Mouse (Mus musculus) thymus, postnatal 10 days (tissue): Measurements from ENCODE around the gene Rbm15b.
A peak's percentile ranks its signal among the peaks of the same experiment; 100 is the strongest.

Source experiments
- DNase-seq, 2 experiments: peaks; one replicate each; pipeline ENCODE4 v3.0.0; 2021; ENCODE audit warnings: low spot score in 2 of 2

Rbm15b gene

DNA sequence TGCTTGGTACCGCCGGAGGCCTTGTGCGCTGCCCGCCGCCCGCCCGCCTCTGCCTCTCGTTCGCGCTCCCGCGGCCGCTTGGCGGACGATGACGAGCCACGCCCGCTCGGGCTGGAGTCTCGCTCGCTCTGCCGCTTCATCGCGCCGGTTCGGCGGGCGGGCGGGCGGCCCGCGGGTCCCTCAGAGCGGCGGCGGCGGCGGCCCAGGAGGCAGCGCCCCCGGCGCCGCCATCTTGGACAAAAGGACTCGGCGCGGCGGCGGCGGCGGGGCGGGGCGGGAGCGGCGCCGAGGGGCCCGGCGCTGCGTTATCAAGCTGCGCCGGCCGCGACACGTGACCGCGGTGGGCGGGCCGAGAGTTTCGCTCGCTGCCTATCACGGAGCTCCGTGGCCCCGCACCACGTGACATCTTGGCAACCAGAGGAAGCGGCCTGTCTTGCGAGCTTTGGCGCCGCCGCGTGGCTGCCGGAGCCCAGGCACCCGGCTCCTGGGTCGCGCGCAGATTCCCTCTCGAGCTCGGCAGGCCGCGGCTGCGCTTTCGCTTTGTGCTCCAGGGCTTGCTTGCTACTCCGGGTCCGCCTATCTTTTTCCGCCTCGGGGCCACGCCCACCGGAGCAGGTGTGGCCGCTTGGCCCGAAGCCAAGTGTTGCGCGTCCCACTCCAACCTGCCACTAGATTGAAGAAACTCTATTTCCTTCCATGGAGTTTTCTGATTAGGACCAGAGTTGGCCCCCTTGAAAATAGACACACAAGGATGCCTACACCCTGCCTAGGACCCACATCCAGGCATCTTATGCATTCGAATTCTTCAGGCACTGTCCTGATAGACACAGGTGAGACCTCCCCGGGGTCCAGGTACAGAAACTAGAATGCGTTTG is at the start of gene Rbm15b:
Rbm15b (minus strand) TSS at position 601 of the 875 bp plus-strand sequence.
- peak; percentile 98 to 99 for DNase-seq

DNA sequence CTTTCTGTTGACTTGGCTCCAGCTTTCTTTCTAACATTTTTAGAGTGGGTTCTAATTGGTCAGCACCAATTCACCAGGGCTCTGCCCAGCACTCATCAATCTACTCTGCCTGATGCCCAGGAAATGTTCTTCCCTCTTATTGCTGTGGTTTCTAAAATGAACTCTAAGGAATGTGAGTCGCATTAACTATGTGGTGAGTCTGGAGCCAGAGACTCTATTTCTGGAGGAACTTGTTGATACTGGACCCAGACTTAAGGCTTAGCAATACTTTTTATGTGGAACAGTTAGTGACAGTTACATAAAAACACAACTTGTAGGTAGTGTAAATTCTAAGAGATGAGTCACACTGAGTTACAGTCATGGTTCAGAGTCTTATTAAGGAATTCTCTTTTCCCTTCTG is 47.8 kb upstream of the Rbm15b start:
- no peak for DNase-seq

DNA sequence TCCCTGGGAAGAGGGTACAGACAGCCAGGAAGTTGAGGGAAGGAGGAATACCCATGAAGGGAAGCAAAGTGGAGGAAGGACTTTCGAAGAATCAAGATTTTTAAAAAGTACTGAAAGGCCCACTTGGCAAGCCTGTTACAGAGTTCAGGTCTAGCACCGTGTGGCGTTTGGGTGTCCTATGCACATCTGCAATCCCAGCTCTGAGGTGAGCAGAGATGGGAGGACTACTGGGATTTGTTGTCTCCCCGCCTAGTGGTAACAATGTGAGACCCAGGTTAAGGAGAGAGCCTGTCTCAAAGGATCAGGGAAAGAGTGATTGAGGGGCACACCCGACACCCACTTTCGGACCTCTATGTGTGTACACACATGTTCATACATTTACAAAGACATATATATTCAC is 27.6 kb upstream of the Rbm15b start:
- DNase-seq: no peak

DNA sequence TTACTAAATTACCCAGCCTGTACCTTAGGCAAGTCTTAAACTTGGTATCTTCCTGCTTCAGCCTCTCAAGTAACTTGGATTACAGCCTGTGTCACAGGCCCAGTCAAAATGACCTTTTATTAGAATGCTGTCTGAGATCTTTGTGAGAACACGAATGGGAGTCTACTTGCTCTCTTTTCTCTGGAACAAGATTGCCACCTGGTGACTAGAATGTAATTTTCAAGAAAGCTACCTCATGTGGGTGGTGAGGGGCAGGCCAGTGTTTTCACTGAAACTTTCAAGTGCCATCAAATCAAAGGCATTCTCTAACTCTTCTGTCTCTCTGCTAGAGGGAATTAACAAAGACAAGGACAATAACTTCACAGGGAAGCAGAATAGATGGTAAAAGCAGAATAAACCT is 26.5 kb upstream of the Rbm15b start:
- no peak for DNase-seq

DNA sequence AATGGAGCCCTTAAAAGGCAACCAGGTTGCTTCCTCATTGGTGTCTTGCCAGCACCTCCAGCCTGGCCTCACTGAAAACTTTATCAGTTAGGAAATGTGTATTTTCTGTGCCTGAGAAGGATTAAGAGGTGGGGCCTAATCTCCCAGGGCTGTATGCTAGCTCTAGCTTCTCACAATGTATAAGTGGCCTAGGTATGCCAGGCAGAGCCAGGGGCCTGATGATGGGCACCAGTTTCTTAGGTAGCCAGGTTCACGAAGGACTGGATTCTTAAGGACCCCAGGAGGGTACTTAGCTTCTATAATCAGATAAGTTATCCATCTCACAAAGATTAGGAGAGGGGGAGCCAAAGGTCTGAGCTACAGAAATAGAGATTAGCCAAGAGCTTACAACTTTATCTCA is 24.4 kb upstream of the Rbm15b start:
- no peak for DNase-seq

DNA sequence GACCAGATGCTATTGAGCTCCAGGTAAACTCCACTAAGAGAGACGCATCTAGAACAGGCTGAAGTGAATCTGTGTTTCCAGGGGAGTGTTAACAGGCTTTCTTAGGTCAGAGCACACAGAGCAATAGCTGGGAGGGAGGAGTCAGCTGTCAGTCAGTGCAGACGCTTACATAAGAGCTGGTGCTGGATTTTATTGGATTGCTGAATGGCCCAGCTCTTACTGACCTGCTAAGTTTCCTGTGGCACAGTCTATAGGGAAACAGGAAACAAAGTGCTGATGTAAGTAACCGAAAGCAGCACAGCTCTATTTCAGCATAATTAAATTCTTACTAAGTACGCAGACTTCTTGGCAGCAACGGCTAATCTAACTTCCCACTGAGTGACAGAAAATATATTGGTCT is 21.5 kb upstream of the Rbm15b start:
- no peak for DNase-seq

DNA sequence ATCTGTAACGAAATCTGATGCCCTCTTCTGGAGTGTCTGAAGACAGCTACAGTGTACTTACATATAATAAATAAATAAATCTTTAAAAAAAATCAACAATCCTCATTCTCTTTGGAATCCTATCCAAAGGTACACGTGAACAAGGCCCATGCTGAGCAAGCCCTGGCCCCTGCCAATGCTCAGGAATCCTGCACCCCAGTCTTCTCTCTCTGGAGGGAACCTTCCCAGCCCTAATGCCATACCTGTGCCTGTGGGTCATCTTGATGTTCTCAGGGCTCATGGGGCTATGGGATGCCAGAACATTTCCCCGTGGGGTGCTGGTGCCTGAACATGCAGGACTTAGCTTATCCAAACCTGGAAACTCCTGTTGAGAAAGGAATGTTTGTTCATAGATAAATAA is 20.9 kb upstream of the Rbm15b start:
- DNase-seq: no peak

DNA sequence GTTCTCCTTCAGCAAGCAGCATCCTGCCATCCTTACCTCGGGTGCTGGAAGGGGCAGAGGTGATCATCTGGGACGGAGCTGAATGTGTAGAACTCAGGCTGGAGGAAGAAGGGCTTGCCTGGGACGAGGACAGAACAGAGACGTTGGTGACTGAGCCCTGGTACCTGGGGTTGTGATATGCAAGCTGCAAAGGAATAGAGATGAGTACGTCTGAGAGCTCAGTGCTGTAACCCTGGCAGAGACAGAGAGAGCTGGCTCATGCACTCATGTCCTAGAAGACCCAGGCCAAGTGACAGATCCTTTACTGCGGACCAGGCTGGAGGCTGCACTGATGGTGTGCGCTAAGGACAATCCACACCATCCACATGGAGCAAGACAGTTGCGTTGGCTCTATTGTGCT is 19.4 kb upstream of the Rbm15b start:
- no peak for DNase-seq

DNA sequence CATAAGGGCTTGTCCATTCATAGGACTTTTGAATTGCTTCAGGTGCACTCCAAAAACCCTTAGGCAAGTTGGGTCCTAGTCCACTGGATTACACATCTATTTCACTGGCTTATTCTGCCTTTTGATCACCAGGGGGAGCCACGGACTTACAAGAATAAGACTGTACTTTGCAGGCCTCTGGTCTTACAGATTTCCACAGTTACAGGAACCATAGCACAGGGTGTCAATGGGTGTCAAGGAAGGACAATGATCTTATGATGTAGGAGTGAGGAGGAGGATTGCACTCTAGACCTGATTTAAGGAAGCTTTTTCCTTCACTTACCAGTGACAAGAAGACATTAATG is 16.5 kb upstream of the Rbm15b start:
- peak in 1 of 2 experiments; percentile 37 for DNase-seq

DNA sequence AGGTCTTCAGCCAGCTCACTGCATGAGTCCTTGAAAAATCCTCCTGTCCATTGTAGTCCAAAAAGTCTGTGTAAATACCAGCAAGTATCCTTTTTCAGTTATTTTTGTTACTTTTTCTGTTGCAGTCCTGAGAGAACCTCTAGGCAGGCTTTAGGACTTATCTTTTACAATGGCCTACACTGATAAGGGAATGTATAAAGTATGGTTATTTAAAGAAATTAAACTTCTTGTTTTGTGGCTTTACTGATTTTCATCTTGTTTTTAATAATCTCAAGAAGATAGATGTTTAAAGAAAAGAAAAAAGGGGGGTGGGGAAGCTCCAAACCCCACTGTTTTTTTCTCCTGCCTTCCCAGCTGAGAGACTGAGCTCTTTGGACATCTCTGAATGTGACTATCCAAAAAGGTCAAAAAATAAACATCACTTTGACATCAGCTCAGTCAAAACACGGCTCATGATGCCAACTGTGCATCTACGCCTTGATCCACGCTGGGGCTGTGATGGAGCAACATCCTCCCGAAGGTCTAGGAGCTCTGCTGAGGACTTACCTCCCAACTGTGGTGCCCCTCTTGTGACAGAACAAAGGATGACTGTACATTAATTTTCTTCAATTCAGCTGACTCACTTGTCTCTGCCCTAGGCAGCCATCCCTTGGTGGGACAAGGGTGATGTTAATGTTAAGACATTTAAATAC is 16.0 kb upstream of the Rbm15b start:
- DNase-seq: no peak

DNA sequence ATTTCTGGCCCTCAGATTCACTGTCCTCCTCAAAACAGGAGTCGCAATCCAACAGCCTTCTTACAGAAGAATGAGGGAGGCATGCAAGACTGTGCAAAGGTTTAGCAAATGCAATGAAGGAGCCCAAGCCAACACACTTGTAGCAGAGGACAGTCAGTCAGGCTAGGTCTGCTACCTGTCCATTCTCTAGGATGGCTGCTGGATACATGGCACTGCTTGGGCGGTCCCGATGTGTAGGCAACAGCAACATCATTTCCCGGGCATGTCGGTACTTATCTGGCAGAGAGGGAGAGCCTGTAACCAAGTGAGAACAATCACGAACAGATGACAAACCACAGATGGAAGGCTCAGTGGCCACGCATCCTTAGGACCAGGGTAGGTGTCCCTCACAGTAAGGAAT is 14.4 kb upstream of the Rbm15b start:
- DNase-seq: no peak

DNA sequence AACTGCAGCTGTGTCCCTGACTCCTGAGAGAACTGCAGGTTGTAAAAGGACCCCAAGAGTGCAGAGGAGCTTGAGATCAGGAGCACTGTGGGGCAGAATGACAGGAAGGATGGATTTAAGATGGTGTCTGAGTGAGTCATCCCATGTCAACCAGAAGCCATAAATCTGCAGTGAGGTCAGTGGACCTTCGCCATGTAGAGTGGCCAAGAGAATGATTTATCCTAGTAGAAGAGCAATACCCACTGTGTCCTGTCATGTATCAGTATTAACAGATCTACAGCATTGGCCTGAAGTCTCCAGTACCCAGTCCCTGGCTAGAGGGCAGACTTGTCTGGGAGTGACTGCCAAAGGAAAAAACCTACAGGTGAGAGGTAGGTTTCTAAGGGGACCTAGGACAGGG is 11.7 kb upstream of the Rbm15b start:
- no peak for DNase-seq

DNA sequence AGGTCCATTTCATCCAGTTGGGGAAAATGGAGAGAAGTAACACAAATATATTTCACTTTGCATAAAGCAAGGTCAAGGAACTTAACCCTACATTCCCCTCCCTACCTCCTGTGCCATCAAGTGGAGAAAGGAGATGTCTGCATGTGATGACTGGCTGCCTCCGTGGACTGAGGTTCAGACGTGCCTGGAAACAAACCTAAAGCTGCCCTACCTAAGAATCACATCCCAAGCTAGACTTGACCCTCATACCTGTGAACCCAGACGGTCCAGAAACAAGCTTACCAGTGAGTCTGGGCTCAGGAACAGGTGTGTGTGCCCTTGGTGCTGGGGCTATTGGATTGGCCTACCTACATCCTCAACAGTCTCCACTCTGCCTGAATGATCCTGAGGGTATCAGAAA is 6.1 kb upstream of the Rbm15b start:
- DNase-seq: no peak

DNA sequence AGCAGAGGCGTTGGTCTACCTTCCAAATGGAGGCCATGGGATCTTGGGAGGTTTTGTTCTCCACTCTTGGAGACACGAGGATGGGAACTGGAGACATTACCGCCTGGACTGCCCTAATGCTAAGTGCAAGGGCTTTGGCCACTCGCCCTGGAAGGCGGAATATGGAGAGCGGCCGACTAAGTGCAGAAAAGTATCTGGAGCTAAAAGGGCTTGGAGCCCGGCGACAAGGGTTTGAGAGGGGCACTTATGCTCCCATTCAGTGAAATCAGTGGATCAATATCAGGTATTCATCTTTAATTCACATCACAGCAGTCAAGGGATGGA is 5.3 kb upstream of the Rbm15b start:
- DNase-seq: no peak

DNA sequence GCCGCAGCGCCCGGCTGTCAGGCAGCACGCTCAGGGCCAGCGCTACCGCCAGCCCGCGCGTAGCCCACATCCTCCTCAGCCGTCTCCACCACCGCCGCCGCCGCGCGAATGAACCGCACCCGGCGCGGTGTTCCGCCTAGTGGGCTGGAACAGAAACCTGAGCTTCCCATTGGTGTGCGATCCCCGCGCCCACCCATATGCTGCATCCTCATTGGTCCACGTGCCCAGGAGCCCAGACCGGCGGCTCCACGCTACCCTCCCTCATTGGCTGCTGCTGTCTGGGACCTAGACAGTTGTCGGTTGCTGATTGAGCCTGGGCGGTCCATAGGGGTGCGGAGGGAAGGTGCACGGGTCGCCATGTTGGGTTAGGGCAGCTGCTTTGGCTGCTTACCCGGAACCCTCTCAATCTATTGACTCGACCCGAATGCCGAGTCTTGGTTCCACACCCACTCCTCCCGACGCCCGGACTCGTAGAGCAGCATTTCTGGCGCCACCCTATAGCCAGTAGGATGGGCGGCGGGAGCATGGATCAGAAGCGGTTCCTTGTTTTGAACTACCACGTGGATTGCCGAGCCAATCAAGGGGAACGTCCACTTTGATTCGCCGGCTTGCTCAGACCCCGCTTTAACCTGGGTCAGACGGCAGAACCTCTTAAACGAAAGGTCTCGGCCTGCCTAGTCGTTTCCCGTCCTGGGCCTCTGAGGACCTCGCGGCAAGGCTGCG is 4.8 kb upstream of the Rbm15b start, which contains the start of gene Manf:
Manf (minus strand) TSS at position 151 of the 723 bp plus-strand sequence.
- DNase-seq: peak; percentile 94 to 98

DNA sequence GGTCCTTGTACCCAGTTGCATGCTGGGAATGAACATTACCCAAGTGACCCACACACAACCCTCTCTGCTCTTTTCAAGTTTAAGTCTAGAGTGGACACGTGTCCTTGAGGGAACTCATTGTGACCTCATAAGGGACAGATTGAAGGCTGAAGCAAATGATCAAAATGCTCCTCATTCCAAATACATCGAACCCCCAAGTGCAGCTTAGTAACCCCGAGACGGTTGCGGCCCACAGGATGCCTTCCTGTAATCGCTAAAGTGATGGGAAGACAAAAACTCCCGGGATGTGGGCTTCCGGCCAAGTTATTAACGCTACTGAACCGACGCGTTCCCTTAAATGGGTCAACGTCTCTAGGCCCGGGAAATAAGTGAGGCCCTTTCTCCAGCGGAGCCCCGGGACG is 4.1 kb upstream of the Rbm15b start:
- no peak for DNase-seq

DNA sequence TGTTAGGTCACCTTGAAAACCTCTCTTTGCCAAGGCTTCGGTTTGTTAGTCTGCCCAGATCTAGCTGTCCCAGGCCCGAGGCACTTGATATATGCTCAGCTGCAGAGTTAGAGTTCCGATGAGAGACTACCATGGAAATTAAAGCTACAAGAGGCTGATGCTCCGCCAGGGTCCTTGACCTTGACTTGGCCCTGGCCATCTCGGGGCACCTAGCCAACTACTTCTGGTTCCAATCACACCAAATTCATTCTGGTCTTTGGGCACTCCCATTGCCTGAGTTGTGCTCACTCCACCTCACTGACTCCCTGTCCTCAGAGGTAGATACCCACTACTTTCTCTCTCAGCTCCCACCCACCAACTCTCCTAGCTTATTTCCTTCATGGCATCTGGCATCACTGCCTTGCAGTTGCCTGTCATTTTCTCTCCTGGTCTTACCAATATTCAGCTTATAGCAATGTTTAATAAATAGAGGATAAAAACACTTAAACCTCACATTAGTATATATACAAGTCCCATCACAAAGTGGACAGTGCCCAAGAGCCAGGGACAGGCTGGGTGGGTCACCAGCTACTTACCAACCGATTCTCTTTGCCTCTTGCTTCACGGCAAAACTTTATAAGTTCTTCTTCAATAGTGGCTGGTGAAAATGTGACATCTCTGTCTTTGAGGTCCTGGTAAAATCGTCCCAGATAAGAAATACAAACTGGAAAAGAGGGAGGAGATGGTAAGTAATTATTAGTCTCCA is 3.4 kb upstream of the Rbm15b start:
- no peak for DNase-seq

DNA sequence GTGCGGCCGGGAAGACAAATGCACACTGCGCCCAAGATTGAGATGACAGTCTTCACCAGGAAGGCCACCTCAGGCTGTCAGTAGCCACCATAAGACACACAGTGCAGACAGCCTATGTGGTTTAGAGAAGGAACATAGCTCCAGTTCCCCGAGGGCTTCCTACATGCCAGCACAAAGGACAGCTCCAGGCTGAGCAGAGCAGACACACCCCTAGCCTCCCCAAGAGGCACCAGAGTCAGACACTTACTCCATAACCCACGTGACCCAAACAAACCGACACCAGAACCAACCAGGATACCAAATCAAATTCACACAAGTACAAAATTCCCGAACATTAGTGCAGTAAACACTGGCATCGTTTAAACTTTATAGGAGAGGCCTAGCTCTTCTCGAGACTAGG is 2.1 kb upstream of the Rbm15b start:
- no peak for DNase-seq

DNA sequence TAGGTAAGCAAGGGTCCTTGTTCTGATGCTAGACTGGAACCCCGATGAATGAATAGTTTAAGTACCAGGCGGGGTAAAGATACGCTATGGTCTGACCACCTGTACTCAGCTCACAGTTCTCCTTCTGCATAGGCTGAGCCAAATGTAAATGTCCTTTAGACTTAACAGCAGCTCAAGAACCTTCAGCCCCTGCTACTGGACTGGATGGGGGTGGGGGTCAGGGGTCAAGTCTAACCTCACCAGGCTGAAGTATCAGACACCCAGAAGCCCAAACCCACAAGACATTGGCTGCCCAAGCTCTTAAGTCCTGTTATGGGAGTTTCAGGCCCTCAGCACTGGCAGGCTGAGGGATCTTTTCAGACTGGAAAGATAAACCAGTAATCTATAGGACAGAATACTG is 1.1 kb upstream of the Rbm15b start:
- DNase-seq: no peak

DNA sequence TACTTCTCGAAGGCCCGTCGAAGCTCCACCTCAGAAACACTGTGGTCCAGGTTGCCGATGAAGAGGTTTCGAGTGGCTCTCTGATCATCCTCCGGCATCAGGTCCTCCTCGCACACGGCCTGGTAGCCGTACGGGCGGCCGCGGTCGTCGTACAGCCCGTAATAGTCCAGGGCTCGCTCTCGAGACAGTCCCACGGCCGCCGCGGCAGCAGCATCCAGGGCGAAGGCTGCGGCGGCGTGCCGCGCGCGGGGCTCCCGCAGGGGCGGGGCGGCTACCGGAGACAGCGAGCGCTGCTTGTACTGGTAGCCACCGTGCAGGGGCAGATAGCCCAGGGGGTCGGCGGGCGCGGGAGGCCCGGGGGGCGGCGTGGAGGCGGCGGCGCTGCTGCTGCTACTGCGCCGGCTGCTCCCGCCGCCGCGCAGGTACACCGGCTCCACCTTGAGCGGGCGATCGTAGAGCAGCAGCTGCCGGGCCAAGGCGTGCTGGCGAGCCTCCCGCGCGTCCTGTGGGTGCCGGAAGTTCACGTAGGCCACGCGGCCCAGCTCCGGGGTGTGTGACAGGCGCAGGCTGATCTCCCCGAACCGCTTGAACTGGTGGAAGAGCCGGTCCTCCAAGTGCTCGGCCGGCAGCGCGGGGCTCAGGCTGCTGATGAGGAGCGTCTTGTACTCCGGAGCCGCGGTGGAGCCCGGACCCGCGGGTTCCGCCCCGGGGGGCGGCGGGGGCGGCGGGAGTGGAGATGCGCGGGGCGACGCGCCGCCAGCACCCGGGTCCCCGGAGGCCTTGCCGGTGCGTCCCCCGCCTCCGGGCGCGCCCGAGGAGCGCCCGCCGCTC is 1.1 kb downstream of the Rbm15b start:
- peak; percentile 57 to 61 for DNase-seq
